Mouse (Mus musculus) testis, adult 2 months (tissue): ENCODE measurements at regions not wholly inside any gene's neighbourhood (a gene's known extent, or its start where the extent isn't known, plus 50 kb on each side); places are given as distances from the start of the nearest gene placed in this dataset.

Experiments used
- CTCF ChIP-seq: fragments of 200-500 bp; IDR thresholded peaks from 2 replicates; pipeline ENCODE4 v1.5.1; 2012; ENCODE audit warnings: low read depth, mild to moderate bottlenecking, inconsistent platforms, low read length, moderate library complexity; ENCODE audit not compliant: control insufficient read depth, insufficient read depth, insufficient replicate concordance
- POLR2A ChIP-seq: fragments of 200-500 bp; IDR thresholded peaks from 2 replicates; pipeline ENCODE4 v1.6.1; 2012; ENCODE audit warnings: low read depth, mild to moderate bottlenecking, inconsistent platforms, low read length, moderate library complexity; ENCODE audit not compliant: control insufficient read depth

- TF ChIP-seq POLR2A, result no peak
- TF ChIP-seq CTCF, result no peak
Observed at GRCm38 (mm10) chr3:134602919-134603318, 225.9 kb upstream of the Tacr3 start.
